Mouse (Mus musculus) CD4-positive helper T cell, adult 2 months (primary cell): ENCODE results near the gene 4933427D14Rik.

ENCODE experiments used
- DNase-seq: peaks from one replicate; pipeline ENCODE4 v3.0.0-alpha.2; 2012; ENCODE audit warnings: low read depth, missing footprints, low spot score

Gene 4933427D14Rik

DNA sequence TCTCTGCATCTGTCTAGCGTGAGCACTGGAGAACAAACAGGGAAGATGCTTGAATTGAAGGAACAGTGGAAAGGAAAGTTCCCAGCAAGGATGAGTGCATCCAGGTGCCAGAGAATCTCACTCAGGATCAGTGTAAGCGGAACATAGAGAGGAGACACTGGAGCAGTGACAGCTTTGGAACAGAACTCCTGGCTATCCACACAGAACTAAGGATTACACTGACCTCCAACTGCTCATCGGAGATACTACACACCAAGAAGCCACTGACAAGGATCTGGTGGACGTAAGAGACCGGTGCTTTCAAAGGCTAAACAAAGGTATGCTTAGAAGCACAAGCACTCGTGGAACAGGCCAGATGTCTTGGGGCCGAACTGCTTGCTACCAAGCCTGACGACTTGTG is 103.0 kb downstream of the 4933427D14Rik start:
- no peak for DNase-seq
